Mouse (Mus musculus): ENCODE measurements at regions not wholly inside any gene's neighbourhood (a gene's known extent, or its start where the extent isn't known, plus 50 kb on each side); places are given as distances from the start of the nearest gene placed in this dataset.
"Not testable (repeated sequence)": the region's sequence is repeated elsewhere in the genome, so short reads cannot be mapped to it uniquely, and the experiment has no call there.

DNA sequence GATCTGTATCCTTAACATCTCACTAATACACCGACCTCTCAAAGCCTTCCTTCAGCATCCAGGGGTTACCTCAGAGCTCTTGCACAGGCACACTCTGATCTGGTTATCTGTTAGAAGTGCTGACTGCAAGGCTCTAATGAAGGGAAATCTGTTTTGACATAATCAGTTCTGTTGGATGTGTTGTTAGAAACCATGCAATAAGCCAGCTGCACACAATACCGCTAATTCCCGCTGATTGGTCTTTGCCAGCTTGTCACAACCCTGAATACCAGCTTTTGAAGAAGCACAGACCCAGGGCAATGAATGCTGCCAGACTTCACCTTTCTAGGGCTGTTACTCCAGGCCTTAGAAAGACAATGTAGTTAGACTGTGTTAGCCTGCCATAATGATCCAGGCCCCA, 613.7 kb upstream of the Rgmb start:
- Histone ChIP-seq H3K27ac (ENCODE audit: low read depth, low read length) (no peak overlapping the region), H3K4me3 (ENCODE audit: low read depth, low read length) (no peak overlapping the region), H3K4me1 (ENCODE audit: control insufficient read depth, insufficient read depth, low read length) (no peaks in the 10 kb centered on the region), H3K9ac (replicated peaks; ENCODE audit: low read depth, low read length) (no peak overlapping the region), H3K4me2 (ENCODE audit: low read depth, low read length) (no peak overlapping the region), H3K27me3 (ENCODE audit: control insufficient read depth, insufficient read depth, low read length) (no peaks in the 10 kb centered on the region), H3K9me3 (ENCODE audit: control insufficient read depth, low read length) (no peaks in the 10 kb centered on the region), H3K36me3 (ENCODE audit: control insufficient read depth, insufficient read depth, low read length) (no peaks in the 10 kb centered on the region)
- no peak for ATAC-seq (ENCODE audit: low read depth)
- WGBS: 83% methylated on average over 3 of the region's 3 CpGs

- no peak overlapping the region for H3K9ac ChIP-seq (replicated peaks; ENCODE audit: low read depth, low read length)
- no peaks in the 10 kb centered on the region for H3K36me3 ChIP-seq (ENCODE audit: control insufficient read depth, insufficient read depth, low read length)
- peak; percentile 81 for ATAC-seq (ENCODE audit: low read depth)
- no peaks in the 10 kb centered on the region for H3K4me1 ChIP-seq (ENCODE audit: control insufficient read depth, insufficient read depth, low read length)
- H3K4me2 ChIP-seq (ENCODE audit: low read depth, low read length): no peak overlapping the region
- no peak overlapping the region for H3K27ac ChIP-seq (ENCODE audit: low read depth, low read length)
- H3K27me3 ChIP-seq (ENCODE audit: control insufficient read depth, insufficient read depth, low read length): no peaks in the 10 kb centered on the region
- H3K9me3 ChIP-seq (ENCODE audit: control insufficient read depth, low read length): no peaks in the 10 kb centered on the region
- no peak overlapping the region for H3K4me3 ChIP-seq (ENCODE audit: low read depth, low read length)
Observed at GRCm38 (mm10) chr17:16395193-16395612, 564.4 kb upstream of the Rgmb start.

GRCm38 (mm10) chr17:16374855-16375221, 544.0 kb upstream of the Rgmb start:
- H3K4me2 ChIP-seq (ENCODE audit: low read depth, low read length); H3K4me3 ChIP-seq (ENCODE audit: low read depth, low read length); H3K27ac ChIP-seq (ENCODE audit: low read depth, low read length); H3K27me3 ChIP-seq (ENCODE audit: control insufficient read depth, insufficient read depth, low read length); H3K36me3 ChIP-seq (ENCODE audit: control insufficient read depth, insufficient read depth, low read length); ATAC-seq (ENCODE audit: low read depth); H3K9me3 ChIP-seq (ENCODE audit: control insufficient read depth, low read length); H3K4me1 ChIP-seq (ENCODE audit: control insufficient read depth, insufficient read depth, low read length); H3K9ac ChIP-seq (replicated peaks; ENCODE audit: low read depth, low read length): not testable (repeated sequence)
- WGBS: 100% methylated on average over 2 of the region's 2 CpGs

DNA sequence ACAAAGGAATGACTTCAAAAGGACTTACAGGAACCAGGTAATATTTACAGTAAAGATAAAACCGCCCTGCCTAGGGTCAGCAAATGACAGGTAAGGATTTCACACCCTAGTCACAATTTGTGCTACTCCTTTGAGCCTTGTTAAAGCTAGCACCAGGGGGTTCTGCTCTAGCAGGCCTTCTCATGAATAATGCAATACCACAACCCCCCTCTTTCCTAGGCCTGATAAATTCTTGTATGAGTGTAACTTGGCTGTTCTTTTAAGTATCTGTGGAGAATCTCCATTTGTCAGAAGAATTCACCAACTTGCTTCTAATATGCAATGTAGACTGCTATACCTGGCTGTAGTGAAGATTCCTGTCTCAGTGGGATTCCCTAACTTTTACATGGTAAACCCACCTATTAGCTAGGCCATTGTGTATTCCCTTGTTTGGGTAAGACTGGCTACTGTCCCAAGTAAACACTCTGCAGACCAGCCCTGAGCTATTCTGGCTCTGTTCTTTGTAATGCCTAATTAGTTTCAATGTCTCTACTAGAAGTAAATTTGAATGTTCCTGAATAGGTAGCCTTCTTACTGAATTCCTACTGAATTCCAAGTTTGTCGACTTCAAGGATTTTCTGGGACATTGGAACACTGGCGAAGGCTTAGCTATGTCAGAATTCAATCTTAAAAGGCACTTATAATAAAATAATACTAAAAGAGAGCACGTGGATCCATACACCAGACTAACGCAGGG, 543.4 kb upstream of the Rgmb start:
- WGBS: 81% methylated on average over 5 of the region's 5 CpGs
- not testable (repeated sequence) for H3K9ac ChIP-seq (replicated peaks; ENCODE audit: low read depth, low read length); H3K4me3 ChIP-seq (ENCODE audit: low read depth, low read length); ATAC-seq (ENCODE audit: low read depth); H3K36me3 ChIP-seq (ENCODE audit: control insufficient read depth, insufficient read depth, low read length); H3K9me3 ChIP-seq (ENCODE audit: control insufficient read depth, low read length); H3K27me3 ChIP-seq (ENCODE audit: control insufficient read depth, insufficient read depth, low read length); H3K27ac ChIP-seq (ENCODE audit: low read depth, low read length); H3K4me2 ChIP-seq (ENCODE audit: low read depth, low read length); H3K4me1 ChIP-seq (ENCODE audit: control insufficient read depth, insufficient read depth, low read length)

GRCm38 (mm10) chr17:16372976-16373375, 542.1 kb upstream of the Rgmb start:
- no peaks in the 10 kb centered on the region for H3K27me3 ChIP-seq (ENCODE audit: control insufficient read depth, insufficient read depth, low read length)
- no peak overlapping the region for H3K4me3 ChIP-seq (ENCODE audit: low read depth, low read length)
- H3K4me2 ChIP-seq (ENCODE audit: low read depth, low read length): no peak overlapping the region
- no peak for ATAC-seq (ENCODE audit: low read depth)
- H3K9me3 ChIP-seq (ENCODE audit: control insufficient read depth, low read length): no peaks in the 10 kb centered on the region
- H3K4me1 ChIP-seq (ENCODE audit: control insufficient read depth, insufficient read depth, low read length): no peaks in the 10 kb centered on the region
- no peaks in the 10 kb centered on the region for H3K36me3 ChIP-seq (ENCODE audit: control insufficient read depth, insufficient read depth, low read length)
- no peak overlapping the region for H3K9ac ChIP-seq (replicated peaks; ENCODE audit: low read depth, low read length)
- 79% methylated on average over 1 of the region's 1 CpGs for WGBS
- no peak overlapping the region for H3K27ac ChIP-seq (ENCODE audit: low read depth, low read length)

- H3K36me3 ChIP-seq (ENCODE audit: control insufficient read depth, insufficient read depth, low read length): no peaks in the 10 kb centered on the region
- H3K27me3 ChIP-seq (ENCODE audit: control insufficient read depth, insufficient read depth, low read length): no peaks in the 10 kb centered on the region
- 73% methylated on average over 2 of the region's 2 CpGs for WGBS
- no peak for ATAC-seq (ENCODE audit: low read depth)
- no peak overlapping the region for H3K4me2 ChIP-seq (ENCODE audit: low read depth, low read length)
- no peak overlapping the region for H3K9ac ChIP-seq (replicated peaks; ENCODE audit: low read depth, low read length)
- H3K4me3 ChIP-seq (ENCODE audit: low read depth, low read length): no peak overlapping the region
- no peaks in the 10 kb centered on the region for H3K9me3 ChIP-seq (ENCODE audit: control insufficient read depth, low read length)
- no peak overlapping the region for H3K27ac ChIP-seq (ENCODE audit: low read depth, low read length)
- H3K4me1 ChIP-seq (ENCODE audit: control insufficient read depth, insufficient read depth, low read length): no peaks in the 10 kb centered on the region
Observed at GRCm38 (mm10) chr17:16344061-16344460, 513.2 kb upstream of the Rgmb start.

- Histone ChIP-seq H3K4me1 (ENCODE audit: control insufficient read depth, insufficient read depth, low read length) (no peaks in the 10 kb centered on the region), H3K9ac (replicated peaks; ENCODE audit: low read depth, low read length) (no peak overlapping the region), H3K4me3 (ENCODE audit: low read depth, low read length) (no peak overlapping the region), H3K27ac (ENCODE audit: low read depth, low read length) (no peak overlapping the region), H3K27me3 (ENCODE audit: control insufficient read depth, insufficient read depth, low read length) (no peaks in the 10 kb centered on the region), H3K36me3 (ENCODE audit: control insufficient read depth, insufficient read depth, low read length) (no peaks in the 10 kb centered on the region), H3K4me2 (ENCODE audit: low read depth, low read length) (no peak overlapping the region), H3K9me3 (ENCODE audit: control insufficient read depth, low read length) (no peaks in the 10 kb centered on the region)
- no peak for ATAC-seq (ENCODE audit: low read depth)
- WGBS: 92% methylated on average over 4 of the region's 4 CpGs
Observed at GRCm38 (mm10) chr17:16342785-16343184, 511.9 kb upstream of the Rgmb start.

DNA sequence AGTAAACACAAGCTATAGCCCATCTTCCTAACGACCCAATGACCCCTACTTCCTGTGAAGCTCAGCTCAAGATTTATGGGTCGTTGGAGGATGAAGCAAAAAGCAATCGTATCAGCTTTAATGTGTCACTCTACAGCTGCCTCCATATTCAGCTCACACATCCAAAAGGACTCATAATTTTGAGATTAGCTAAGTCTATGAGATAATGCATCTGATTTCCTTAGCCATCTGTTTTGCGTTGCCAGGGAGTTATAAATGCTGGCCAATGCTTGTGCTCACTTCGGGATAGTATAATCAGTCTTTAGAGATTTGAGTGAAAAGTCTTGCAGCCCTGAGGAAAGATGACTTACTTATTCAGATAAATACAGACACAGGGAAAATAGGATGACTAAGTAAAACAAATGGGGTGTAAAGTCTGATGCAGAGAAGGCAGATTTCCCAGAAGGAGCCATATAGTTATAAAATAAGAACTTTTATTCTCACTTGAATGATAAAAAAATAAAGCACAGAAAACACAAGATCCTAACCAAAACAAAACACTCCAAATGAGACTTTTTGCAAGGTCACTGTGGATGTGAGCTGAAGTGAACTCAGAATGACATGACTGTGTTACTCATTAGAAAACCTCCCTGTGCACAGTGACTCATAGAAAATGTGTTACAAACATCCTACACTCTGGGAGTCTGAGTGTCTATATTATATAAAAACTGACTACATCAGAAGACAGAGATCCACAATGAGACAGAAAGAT, 509.1 kb upstream of the Rgmb start:
- H3K4me3 ChIP-seq (ENCODE audit: low read depth, low read length): no peak overlapping the region
- WGBS: 40% methylated on average over 5 of the region's 5 CpGs
- H3K27me3 ChIP-seq (ENCODE audit: control insufficient read depth, insufficient read depth, low read length): no peaks in the 10 kb centered on the region
- no peak overlapping the region for H3K4me2 ChIP-seq (ENCODE audit: low read depth, low read length)
- H3K4me1 ChIP-seq (ENCODE audit: control insufficient read depth, insufficient read depth, low read length): no peaks in the 10 kb centered on the region
- no peak overlapping the region for H3K9ac ChIP-seq (replicated peaks; ENCODE audit: low read depth, low read length)
- H3K27ac ChIP-seq (ENCODE audit: low read depth, low read length): no peak overlapping the region
- no peaks in the 10 kb centered on the region for H3K9me3 ChIP-seq (ENCODE audit: control insufficient read depth, low read length)
- no peak for ATAC-seq (ENCODE audit: low read depth)
- H3K36me3 ChIP-seq (ENCODE audit: control insufficient read depth, insufficient read depth, low read length): no peaks in the 10 kb centered on the region

- H3K4me1 ChIP-seq (ENCODE audit: control insufficient read depth, insufficient read depth, low read length): no peaks in the 10 kb centered on the region
- no peaks in the 10 kb centered on the region for H3K36me3 ChIP-seq (ENCODE audit: control insufficient read depth, insufficient read depth, low read length)
- H3K9ac ChIP-seq (replicated peaks; ENCODE audit: low read depth, low read length): no peak overlapping the region
- H3K4me2 ChIP-seq (ENCODE audit: low read depth, low read length): no peak overlapping the region
- 69% methylated on average over 3 of the region's 3 CpGs for WGBS
- no peaks in the 10 kb centered on the region for H3K27me3 ChIP-seq (ENCODE audit: control insufficient read depth, insufficient read depth, low read length)
- no peaks in the 10 kb centered on the region for H3K9me3 ChIP-seq (ENCODE audit: control insufficient read depth, low read length)
- H3K4me3 ChIP-seq (ENCODE audit: low read depth, low read length): no peak overlapping the region
- no peak for ATAC-seq (ENCODE audit: low read depth)
- no peak overlapping the region for H3K27ac ChIP-seq (ENCODE audit: low read depth, low read length)
Observed at GRCm38 (mm10) chr17:16311914-16312313, 481.1 kb upstream of the Rgmb start.
